Mouse (Mus musculus) ES-E14 (cell line): ENCODE data around the gene Steap3. TPM values are rescaled to one million over a fixed set of nuclear protein-coding genes. Genes with fewer than 3 reads are reported as not detected.

Experiments used
- DNase-seq: peaks from one replicate; pipeline ENCODE4 v3.0.0-alpha.2; 2013; ENCODE audit warnings: low read depth, low spot score
- H3K27ac ChIP-seq: 2 replicates; pipeline ENCODE4 v1.5.1; 2012; ENCODE audit warnings: low read depth, mild to moderate bottlenecking, low read length, moderate library complexity, mixed read lengths; ENCODE audit not compliant: poor library complexity, insufficient read depth, severe bottlenecking
- H3K36me3 ChIP-seq: 2 replicates; pipeline ENCODE4 v1.6.1; 2012; ENCODE audit warnings: mild to moderate bottlenecking, low read length, moderate library complexity, mixed read lengths; ENCODE audit not compliant: control insufficient read depth, poor library complexity, insufficient read depth, severe bottlenecking
- H3K4me1 ChIP-seq, 2 experiments: fragments of 150-350 bp in 1 of 2; sonication (generic) in 1 of 2; 2 replicates each; pipeline ENCODE4 v1.6.1; 2012; ENCODE audit warnings: low read length in 2 of 2, mild to moderate bottlenecking in 1 of 2, mixed read lengths in 1 of 2; ENCODE audit not compliant: control insufficient read depth in 2 of 2, insufficient read depth in 2 of 2, poor library complexity in 1 of 2
- H3K4me3 ChIP-seq, 2 experiments: fragments of 150-350 bp in 1 of 2; sonication (generic) in 1 of 2; 2 replicates each; pipeline ENCODE4 v1.5.1; 2012; ENCODE audit warnings: low read length in 2 of 2, low read depth in 1 of 2, mild to moderate bottlenecking in 1 of 2, mixed read lengths in 1 of 2; ENCODE audit not compliant: insufficient read depth in 1 of 2, poor library complexity in 1 of 2, severe bottlenecking in 1 of 2
- H3K9ac ChIP-seq: 2 replicates; pipeline ENCODE4 v1.6.1; 2012; ENCODE audit warnings: low read depth, mild to moderate bottlenecking, low read length, mixed read lengths; ENCODE audit not compliant: poor library complexity, insufficient read depth, severe bottlenecking
- H3K9me3 ChIP-seq: fragments of 150-350 bp; sonication (generic); 2 replicates; pipeline ENCODE4 v1.6.1; 2012; ENCODE audit warnings: low read depth, mild to moderate bottlenecking, low read length; ENCODE audit not compliant: control insufficient read depth, insufficient read depth
- CHD2 ChIP-seq: IDR thresholded peaks from 2 replicates; pipeline ENCODE4 v1.6.1; 2014; ENCODE audit warnings: mild to moderate bottlenecking, low read depth, low read length, inconsistent platforms
- HCFC1 ChIP-seq: IDR thresholded peaks from 2 replicates; pipeline ENCODE4 v1.6.1; 2012; ENCODE audit warnings: low read length, inconsistent platforms, borderline replicate concordance; ENCODE audit not compliant: insufficient read depth
- MAFK ChIP-seq: IDR thresholded peaks from 2 replicates; pipeline ENCODE4 v1.6.1; 2014; ENCODE audit warnings: mild to moderate bottlenecking, low read depth, low read length, inconsistent platforms; ENCODE audit not compliant: insufficient read depth
- ZC3H11A ChIP-seq: IDR thresholded peaks from 2 replicates; pipeline ENCODE4 v1.6.1; 2012; ENCODE audit warnings: low read depth, mild to moderate bottlenecking, inconsistent platforms, low read length, borderline replicate concordance
- ZNF384 ChIP-seq: IDR thresholded peaks from 2 replicates; pipeline ENCODE4 v1.6.1; 2012; ENCODE audit warnings: low read depth, low read length, inconsistent platforms
- in situ Hi-C, 2 experiments: fragments of 600-800 bp; cut with MboI; formaldehyde crosslinking; loops; one replicate each; pipeline ENCODE4 v1.15.1; 2025; ENCODE audit warnings: low sequenced_read_pairs in 2 of 2, inconsistent platforms in 1 of 2; ENCODE audit not compliant: unreplicated experiment in 2 of 2
- total RNA-seq: library from RNA; depleted of rRNA; stranded (reverse); fragments of 300-350 nt; gene quantifications from 2 replicates; pipeline ENCODE4 v1.2.3, GENCODE M21; 2012

The Steap3 gene
- total RNA-seq, 1 experiment: 75.9 TPM

- peaks cover 0 to 2% of the 10 kb centered on the region in 2 experiments; a peak in 2 of 4 replicates for H3K4me1 ChIP-seq
- in situ Hi-C loops: no loop called here
- H3K9me3 ChIP-seq: no peaks in the 10 kb centered on the region
- no peak for TF ChIP-seq MAFK
- TF ChIP-seq ZC3H11A: no peak
- TF ChIP-seq CHD2: no peak
- TF ChIP-seq ZNF384: no peak
- TF ChIP-seq HCFC1: no peak
- no peak overlapping the region for H3K9ac ChIP-seq
- no peak overlapping the region for H3K27ac ChIP-seq
- DNase-seq: no peak
- no peak overlapping the region for H3K4me3 ChIP-seq
- 0 out of 2 replicates have a peak, but pooled peaks cover 2% of the 10 kb centered on the region for H3K36me3 ChIP-seq
Measured at GRCm38 (mm10) chr1:120251193-120251592, 21.3 kb downstream of the Steap3 start.

- Histone ChIP-seq H3K4me3 (no peak overlapping the region), H3K9ac (no peak overlapping the region), H3K27ac (no peak overlapping the region), H3K36me3 (0 out of 2 replicates have a peak, but pooled peaks cover 2% of the 10 kb centered on the region), H3K4me1 (peaks cover 0 to 6% of the 10 kb centered on the region in 2 experiments; a peak in 2 of 4 replicates), H3K9me3 (no peaks in the 10 kb centered on the region)
- in situ Hi-C loops: no loop called here
- TF ChIP-seq CHD2 (no peak), ZNF384 (no peak), HCFC1 (no peak), ZC3H11A (no peak), MAFK (no peak)
- DNase-seq: no peak
Measured at GRCm38 (mm10) chr1:120250586-120250985, 21.9 kb downstream of the Steap3 start.

- in situ Hi-C loops: no loop called here
- no peak overlapping the region for H3K9ac ChIP-seq
- H3K36me3 ChIP-seq: 0 out of 2 replicates have a peak, but pooled peaks cover 2% of the 10 kb centered on the region
- no peak overlapping the region for H3K4me3 ChIP-seq
- H3K27ac ChIP-seq: no peak overlapping the region
- no peak for DNase-seq
- H3K4me1 ChIP-seq: peaks cover 0 to 6% of the 10 kb centered on the region in 2 experiments; a peak in 2 of 4 replicates
- H3K9me3 ChIP-seq: no peaks in the 10 kb centered on the region
- no peak for TF ChIP-seq ZNF384
- no peak for TF ChIP-seq HCFC1
- no peak for TF ChIP-seq MAFK
Measured at GRCm38 (mm10) chr1:120249842-120250241, 22.7 kb downstream of the Steap3 start.

- no peak overlapping the region for H3K9ac ChIP-seq
- TF ChIP-seq CHD2: no peak
- no peak for TF ChIP-seq HCFC1
- no peak for TF ChIP-seq ZNF384
- no peak for TF ChIP-seq ZC3H11A
- TF ChIP-seq MAFK: no peak
- H3K4me3 ChIP-seq: no peak overlapping the region
- H3K4me1 ChIP-seq: peaks cover 2 to 8% of the 10 kb centered on the region in 2 experiments; a peak in 2 of 4 replicates
- no peak overlapping the region for H3K27ac ChIP-seq
- H3K9me3 ChIP-seq: no peaks in the 10 kb centered on the region
- in situ Hi-C loops: no loop called here
- DNase-seq: no peak
- 0 out of 2 replicates have a peak, but pooled peaks cover 6% of the 10 kb centered on the region for H3K36me3 ChIP-seq
Measured at GRCm38 (mm10) chr1:120248156-120248555, 24.3 kb downstream of the Steap3 start.

GRCm38 (mm10) chr1:120247351-120247750, 25.2 kb downstream of the Steap3 start:
- in situ Hi-C loops: no loop called here
- no peak overlapping the region for H3K27ac ChIP-seq
- TF ChIP-seq ZC3H11A: no peak
- TF ChIP-seq CHD2: no peak
- no peak for TF ChIP-seq HCFC1
- TF ChIP-seq ZNF384: no peak
- TF ChIP-seq MAFK: no peak
- 0 out of 2 replicates have a peak, but pooled peaks cover 8% of the 10 kb centered on the region for H3K36me3 ChIP-seq
- no peak overlapping the region for H3K4me3 ChIP-seq
- H3K9ac ChIP-seq: no peak overlapping the region
- H3K4me1 ChIP-seq: peaks cover 2 to 8% of the 10 kb centered on the region in 2 experiments; a peak in 2 of 4 replicates
- no peaks in the 10 kb centered on the region for H3K9me3 ChIP-seq
- DNase-seq: no peak
